Mouse (Mus musculus) forebrain, postnatal 0 days (tissue): ENCODE measurements around the gene Nynrin. TPM values are rescaled to one million over a fixed set of nuclear protein-coding genes. Genes with fewer than 3 reads are reported as not detected.
A peak's percentile ranks its signal among the peaks of the same experiment; 100 is the strongest.

Source experiments
- ATAC-seq: fragments of 200-750 bp; cut with Nextera tagmentation; 2 replicates; pipeline ENCODE4 v1.8.0; 2017; ENCODE audit warnings: mild to moderate bottlenecking, moderate library complexity
- DNase-seq: peaks from one replicate; pipeline ENCODE4 v3.0.0-alpha.2; 2015
- H3K27ac ChIP-seq: fragments of 300-500 bp; sonication (generic); 2 replicates; pipeline ENCODE4 v1.5.1; 2014; ENCODE audit warnings: low read depth, mild to moderate bottlenecking, antibody characterized with exemption, low read length, moderate library complexity, mixed read lengths
- H3K27me3 ChIP-seq: fragments of 300-500 bp; sonication (generic); 2 replicates; pipeline ENCODE4 v1.6.1; 2014; ENCODE audit warnings: mild to moderate bottlenecking, low read length, mixed read lengths; ENCODE audit not compliant: insufficient read depth
- H3K36me3 ChIP-seq: fragments of 300-500 bp; sonication (generic); 2 replicates; pipeline ENCODE4 v1.6.1; 2014; ENCODE audit warnings: mild to moderate bottlenecking, moderate library complexity; ENCODE audit not compliant: insufficient read depth
- H3K4me1 ChIP-seq: fragments of 300-500 bp; sonication (generic); 2 replicates; pipeline ENCODE4 v1.6.1; 2014; ENCODE audit warnings: antibody characterized with exemption; ENCODE audit not compliant: insufficient read depth
- H3K4me2 ChIP-seq: fragments of 300-500 bp; sonication (generic); 2 replicates; pipeline ENCODE4 v1.6.1; 2014; ENCODE audit warnings: low read depth, mild to moderate bottlenecking, moderate library complexity
- H3K4me3 ChIP-seq: fragments of 300-500 bp; sonication (generic); 2 replicates; pipeline ENCODE4 v1.5.1; 2014; ENCODE audit warnings: low read depth, low read length, mixed read lengths
- H3K9ac ChIP-seq: fragments of 300-500 bp; sonication (generic); 2 replicates; pipeline ENCODE4 v1.6.1; 2014; ENCODE audit warnings: mild to moderate bottlenecking
- H3K9me3 ChIP-seq: fragments of 300-500 bp; sonication (generic); 2 replicates; pipeline ENCODE4 v1.6.1; 2016; ENCODE audit warnings: low read length
- CTCF ChIP-seq: sonication (generic); IDR thresholded peaks from 2 replicates; pipeline ENCODE4 v1.5.1; 2016; ENCODE audit warnings: antibody characterized with exemption, control low read depth, low read depth
- WGBS: fragments of 180-500 bp; shearing (Covaris S2); extraction: QIAGEN DNeasy Blood & Tissue Kit; methylation state at CpG from one replicate; pipeline ENCODE4 v1.1.7; 2014; 5-methylcytosine and 5-hydroxymethylcytosine counted together
- polyA plus RNA-seq: library from polyadenylated mRNA; unstranded; fragments of >200 nt; fragmentation: Nextera tagmentation; extraction: Ambion mirVana; gene quantifications from 2 replicates; pipeline ENCODE4 v1.2.1, GENCODE M21; 2015
- total RNA-seq: library from RNA; depleted of rRNA; stranded (reverse); fragments of >200 nt; gene quantifications from 2 replicates; pipeline ENCODE4 v1.2.3, GENCODE M21; 2014; rRNA removed

The Nynrin gene
- total RNA-seq, result 24.2 and 28.5 TPM in 2 replicates
- 4.4 and 5.5 TPM in 2 replicates for polyA plus RNA-seq

DNA sequence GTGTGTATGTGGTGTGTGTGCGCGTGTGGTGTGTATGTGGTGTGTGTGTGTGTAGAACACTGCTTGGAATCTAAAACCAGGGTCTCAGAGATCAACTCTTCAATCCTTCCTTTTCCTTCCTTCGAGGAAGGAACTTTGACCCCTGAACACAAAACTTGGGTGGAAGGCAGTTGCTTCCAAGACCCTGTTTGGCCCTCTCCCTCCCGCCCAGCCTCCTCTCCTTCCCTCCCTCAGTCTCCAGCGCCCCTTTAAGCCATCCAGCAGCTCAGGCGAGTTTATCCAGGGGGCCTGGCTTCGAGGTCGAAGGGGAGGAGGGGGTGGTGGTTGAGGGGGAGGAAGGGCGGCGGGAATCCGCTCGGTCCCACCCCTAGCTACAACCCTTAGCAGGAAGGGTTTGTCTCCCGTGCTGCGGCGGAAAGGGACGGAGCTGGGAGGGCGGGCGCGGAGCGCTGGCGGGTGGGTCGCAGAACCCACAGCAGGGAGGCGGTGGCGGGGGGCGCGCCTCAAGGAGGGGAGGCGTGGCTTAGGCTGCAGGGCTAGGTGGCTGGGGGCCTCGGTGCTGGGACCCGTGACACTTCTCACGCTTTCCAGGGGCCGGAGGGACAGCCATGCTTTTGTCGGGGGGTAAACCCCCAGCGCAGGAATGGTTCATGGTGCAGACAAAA lies at the start of gene Nynrin:
Gene Nynrin, plus strand, starts transcription at position 390 of the 665 bp plus-strand sequence.
- H3K4me3 ChIP-seq, result peak within 1 kb of the TSS; percentile 67
- no peak for TF ChIP-seq CTCF
- peak; percentile 79 for ATAC-seq
- peak; percentile 77 for DNase-seq
- peak within 1 kb of the TSS; percentile 82 for H3K4me2 ChIP-seq
- H3K27ac ChIP-seq, result peak within 1 kb of the TSS; percentile 84
- no peaks in the 10 kb centered on the region for H3K27me3 ChIP-seq
- H3K9me3 ChIP-seq, result no peaks in the 10 kb centered on the region
- H3K4me1 ChIP-seq, result peaks cover 15% of the 10 kb centered on the region
- H3K36me3 ChIP-seq, result no peaks in the 10 kb centered on the region
- 2% methylated on average over 31 of the region's 33 CpGs for WGBS
- peak within 1 kb of the TSS; percentile 83 for H3K9ac ChIP-seq

GRCm38 (mm10) chr14:55814885-55815284 lies 38.9 kb upstream of the Nynrin start:
- ATAC-seq, result peak; percentile 88
- Histone ChIP-seq H3K4me2 (peak overlapping the region; percentile 54), H3K4me1 (no peaks in the 10 kb centered on the region; the same call in 1 of the 2 replicates), H3K9ac (peak overlapping the region; percentile 40), H3K9me3 (no peaks in the 10 kb centered on the region), H3K27ac (no peak overlapping the region), H3K27me3 (no peaks in the 10 kb centered on the region), H3K4me3 (peak overlapping the region; percentile 39), H3K36me3 (no peaks in the 10 kb centered on the region)
- peak; percentile 83 for DNase-seq
- no peak for TF ChIP-seq CTCF
- WGBS, result 41% methylated on average over 16 of the region's 16 CpGs

DNA sequence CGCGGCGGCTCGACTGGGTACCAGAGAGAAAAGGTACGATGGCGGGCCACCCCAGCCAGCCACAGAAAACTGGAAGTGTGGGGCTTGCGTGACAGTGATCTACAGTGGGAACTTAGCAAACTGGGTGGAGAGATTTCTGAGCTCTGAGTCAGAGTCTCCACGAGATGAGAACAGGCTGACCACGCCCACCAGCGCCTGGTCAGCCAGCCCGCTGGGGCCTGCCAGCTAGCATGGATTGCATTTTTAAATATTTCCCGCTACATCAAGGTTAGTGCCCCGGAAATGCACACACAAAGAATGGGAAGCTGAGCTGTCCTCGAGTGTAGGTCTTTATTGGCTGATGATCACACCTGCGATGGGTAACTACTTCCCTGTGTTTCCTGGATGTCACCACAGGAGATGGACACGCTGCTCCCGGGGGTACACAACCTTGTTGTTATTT lies 38.5 kb upstream of the Nynrin start:
- Histone ChIP-seq H3K4me3 (peak overlapping the region; percentile 39), H3K9ac (peak overlapping the region; percentile 40), H3K9me3 (no peaks in the 10 kb centered on the region), H3K36me3 (no peaks in the 10 kb centered on the region), H3K27me3 (no peaks in the 10 kb centered on the region), H3K4me1 (no peaks in the 10 kb centered on the region; the same call in 1 of the 2 replicates), H3K27ac (no peak overlapping the region), H3K4me2 (peak overlapping the region; percentile 54)
- peak; percentile 35 for DNase-seq
- no peak for TF ChIP-seq CTCF
- peak; percentile 78 for ATAC-seq
- 20% methylated on average over 17 of the region's 17 CpGs for WGBS

- TF ChIP-seq CTCF, result no peak
- DNase-seq (no peak), ATAC-seq (no peak)
- no peaks in the 10 kb centered on the region for H3K27me3 ChIP-seq
- H3K36me3 ChIP-seq, result no peaks in the 10 kb centered on the region
- no peaks in the 10 kb centered on the region for H3K9me3 ChIP-seq
- H3K4me1 ChIP-seq, result peaks cover 12% of the 10 kb centered on the region
- H3K27ac ChIP-seq, result no peak overlapping the region
- no peak overlapping the region for H3K9ac ChIP-seq
- H3K4me3 ChIP-seq, result no peak overlapping the region
- 76% methylated on average over 7 of the region's 7 CpGs for WGBS
- H3K4me2 ChIP-seq, result no peak overlapping the region
Observed at GRCm38 (mm10) chr14:55819845-55820405, 33.9 kb upstream of the Nynrin start.

DNA sequence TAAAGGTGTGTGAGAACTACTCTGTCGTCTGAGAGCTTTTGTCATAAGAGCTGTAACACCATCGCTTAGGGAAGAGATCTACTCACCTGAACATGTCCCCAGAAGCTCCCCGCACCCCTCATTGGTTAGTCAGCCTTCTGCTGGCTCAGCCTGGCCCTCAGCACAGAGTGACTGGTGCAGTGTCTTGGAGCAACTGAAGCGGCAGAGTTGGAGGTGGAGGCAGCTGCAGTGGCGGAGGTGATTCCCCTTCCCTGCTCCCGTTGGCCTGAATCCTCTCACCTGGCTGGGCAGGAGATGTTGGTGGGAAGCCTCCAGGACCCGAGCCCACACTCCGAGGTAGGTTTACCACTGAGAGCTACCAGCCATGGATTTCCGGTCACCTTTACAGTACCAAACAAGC lies 33.2 kb upstream of the Nynrin start:
- Histone ChIP-seq H3K27ac (no peak overlapping the region), H3K9me3 (no peaks in the 10 kb centered on the region), H3K4me2 (no peak overlapping the region), H3K4me1 (peaks cover 16% of the 10 kb centered on the region; the same call in 1 of the 2 replicates), H3K36me3 (no peaks in the 10 kb centered on the region), H3K4me3 (no peak overlapping the region), H3K27me3 (no peaks in the 10 kb centered on the region), H3K9ac (no peak overlapping the region)
- WGBS, result 83% methylated on average over 9 of the region's 9 CpGs
- ATAC-seq, result no peak
- DNase-seq, result no peak
- TF ChIP-seq CTCF, result no peak

GRCm38 (mm10) chr14:55822435-55822990 lies 31.3 kb upstream of the Nynrin start:
- Histone ChIP-seq H3K36me3 (no peaks in the 10 kb centered on the region), H3K27ac (peak overlapping the region; percentile 69; the same call in 1 of the 2 replicates), H3K9me3 (no peaks in the 10 kb centered on the region), H3K9ac (peak overlapping the region; percentile 62), H3K4me2 (peak overlapping the region; percentile 98), H3K4me3 (peak overlapping the region; percentile 56), H3K27me3 (no peaks in the 10 kb centered on the region), H3K4me1 (peaks cover 23% of the 10 kb centered on the region; the same call in 1 of the 2 replicates)
- peak; percentile 34; the same call in 1 of the 2 replicates for ATAC-seq
- WGBS, result 5% methylated on average over 13 of the region's 13 CpGs
- TF ChIP-seq CTCF, result peak; percentile 90
- peak; percentile 77 for DNase-seq
